Comparison of ENCODE assay signal across 8 mouse cellular contexts in the genomic region with DNA sequence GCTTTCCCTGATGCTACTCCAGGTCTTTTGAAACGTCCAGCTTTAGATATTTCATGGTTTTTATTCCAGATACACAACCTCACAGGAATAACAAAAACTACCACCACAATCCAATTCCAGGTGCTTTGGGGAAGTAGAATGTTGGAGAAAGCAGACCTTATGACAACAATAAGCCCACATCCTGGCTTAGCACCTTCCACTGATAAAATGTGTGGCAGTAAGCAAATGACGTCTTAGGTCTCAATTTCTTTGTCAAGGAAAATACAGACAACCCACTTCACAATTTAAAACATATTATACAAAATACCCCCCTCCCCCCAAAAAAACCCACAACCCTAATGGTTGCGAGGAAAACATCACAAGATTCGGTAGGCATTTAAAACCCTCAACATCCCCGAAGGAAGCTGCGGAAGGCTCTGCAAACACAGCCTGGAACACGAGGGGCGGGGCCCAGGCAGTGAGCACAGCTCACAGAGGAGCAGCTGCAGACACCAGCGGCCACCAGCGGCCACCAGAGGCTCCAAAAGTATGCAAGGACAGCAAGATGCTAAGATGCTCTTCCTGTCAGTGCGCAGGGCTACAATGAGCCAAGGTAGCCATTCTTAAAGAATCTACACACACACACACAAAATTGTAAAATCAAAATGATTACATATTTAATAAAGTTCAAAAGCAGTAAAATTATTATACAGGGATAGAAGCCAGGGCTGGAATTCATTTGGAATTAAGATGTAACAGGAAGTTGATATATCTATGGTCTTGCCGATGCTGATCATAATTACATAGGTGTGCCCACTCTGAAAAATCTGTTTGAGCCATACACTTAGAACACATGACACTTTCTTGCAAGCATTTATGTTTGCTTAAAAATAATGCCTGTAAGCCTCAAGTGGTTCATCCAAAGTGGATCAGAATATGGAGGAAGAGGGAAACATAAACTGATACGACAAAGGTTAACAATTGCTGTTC. TPM values are rescaled to one million over a fixed set of nuclear protein-coding genes. Genes with fewer than 3 reads are reported as not detected.
DNase-seq lines count a peak whose midpoint lies in the region; ATAC-seq and TF ChIP-seq lines count a peak whose summit lies in the region.

No protein-coding gene starts in this region.

- TF ChIP-seq CTCF in ES-Bruce4 (IDR thresholded peaks at IDR 0.05; ENCODE audit: low read depth, low read length) = peak; percentile 21

- TF ChIP-seq EP300 in ES-Bruce4 (IDR thresholded peaks at IDR 0.05; ENCODE audit: insufficient read depth, low read depth, low read length) = no peak

- no peaks in the 10 kb centered on the region for H3K4me1 ChIP-seq in ES-Bruce4 (ENCODE audit: control insufficient read depth, insufficient read depth, low read length)
- H3K4me1 ChIP-seq in forebrain, embryonic 12.5 days = no peaks in the 10 kb centered on the region
- H3K4me1 ChIP-seq in hindbrain, embryonic 12.5 days = no peaks in the 10 kb centered on the region
- H3K4me1 ChIP-seq in midbrain, embryonic 10.5 days = no peaks in the 10 kb centered on the region
- no peaks in the 10 kb centered on the region for H3K4me1 ChIP-seq in stomach, embryonic 15.5 days

- H3K4me3 ChIP-seq in ES-Bruce4 (ENCODE audit: low read depth, low read length) = no peak overlapping the region
- peak overlapping the region; percentile 18; the same call in 1 of the 2 replicates for H3K4me3 ChIP-seq in forebrain, embryonic 12.5 days (replicated peaks)
- H3K4me3 ChIP-seq in hindbrain, embryonic 12.5 days = 0 out of 2 replicates have a peak overlapping the region, but pooled peaks have one; percentile 4
- H3K4me3 ChIP-seq in midbrain, embryonic 10.5 days = peak overlapping the region; percentile 38
- no peak overlapping the region for H3K4me3 ChIP-seq in stomach, embryonic 15.5 days (replicated peaks)

- H3K9ac ChIP-seq in ES-Bruce4 (ENCODE audit: low read depth, poor library complexity, severe bottlenecking) = no peak overlapping the region
- no peak overlapping the region; the same call in 1 of the 2 replicates for H3K9ac ChIP-seq in forebrain, embryonic 12.5 days
- H3K9ac ChIP-seq in hindbrain, embryonic 12.5 days = no peak overlapping the region
- H3K9ac ChIP-seq in stomach, embryonic 15.5 days = no peak overlapping the region

- ATAC-seq in forebrain, embryonic 12.5 days (ENCODE audit: low FRiP score) = peak; percentile 96
- peak; percentile 94 for ATAC-seq in hindbrain, embryonic 12.5 days (ENCODE audit: low FRiP score)
- peak; percentile 35; the same call in 1 of the 2 replicates for ATAC-seq in stomach, embryonic 15.5 days (ENCODE audit: insufficient read depth, low FRiP score, low read depth)

- H3K9me3 ChIP-seq in ES-Bruce4 (replicated peaks; ENCODE audit: control insufficient read depth, insufficient read depth, low read length, poor library complexity, severe bottlenecking) = no peaks in the 10 kb centered on the region
- no peaks in the 10 kb centered on the region for H3K9me3 ChIP-seq in forebrain, embryonic 12.5 days
- H3K9me3 ChIP-seq in hindbrain, embryonic 12.5 days (replicated peaks) = no peaks in the 10 kb centered on the region
- H3K9me3 ChIP-seq in midbrain, embryonic 10.5 days (replicated peaks) = no peaks in the 10 kb centered on the region
- no peaks in the 10 kb centered on the region for H3K9me3 ChIP-seq in stomach, embryonic 15.5 days

- WGBS in forebrain, embryonic 12.5 days = 36% methylated on average over 13 of the region's 13 CpGs
- 32% methylated on average over 13 of the region's 13 CpGs for WGBS in hindbrain, embryonic 12.5 days
- 31% methylated on average over 13 of the region's 13 CpGs for WGBS in midbrain, embryonic 10.5 days
- WGBS in stomach, embryonic 15.5 days = 30% methylated on average over 13 of the region's 13 CpGs

- no peak for TF ChIP-seq POLR2A in ES-Bruce4 (IDR thresholded peaks at IDR 0.05; ENCODE audit: insufficient read depth, low read length)

- no peaks in the 10 kb centered on the region for H3K36me3 ChIP-seq in ES-Bruce4 (ENCODE audit: control insufficient read depth, insufficient read depth, low read length, poor library complexity, severe bottlenecking)
- no peaks in the 10 kb centered on the region for H3K36me3 ChIP-seq in forebrain, embryonic 12.5 days (replicated peaks)
- no peaks in the 10 kb centered on the region for H3K36me3 ChIP-seq in hindbrain, embryonic 12.5 days
- no peaks in the 10 kb centered on the region for H3K36me3 ChIP-seq in midbrain, embryonic 10.5 days
- no peaks in the 10 kb centered on the region for H3K36me3 ChIP-seq in stomach, embryonic 15.5 days

- peak overlapping the region; percentile 42 for H3K4me2 ChIP-seq in forebrain, embryonic 12.5 days
- H3K4me2 ChIP-seq in hindbrain, embryonic 12.5 days (replicated peaks) = peak overlapping the region; percentile 33
- H3K4me2 ChIP-seq in stomach, embryonic 15.5 days = peak overlapping the region; percentile 37; the same call in 1 of the 2 replicates

- H3K27me3 ChIP-seq in ES-Bruce4 (ENCODE audit: control insufficient read depth, insufficient read depth, low read length, poor library complexity, severe bottlenecking) = no peaks in the 10 kb centered on the region
- H3K27me3 ChIP-seq in forebrain, embryonic 12.5 days = peaks cover 21% of the 10 kb centered on the region
- peaks cover 6% of the 10 kb centered on the region for H3K27me3 ChIP-seq in hindbrain, embryonic 12.5 days
- peaks cover 48% of the 10 kb centered on the region for H3K27me3 ChIP-seq in midbrain, embryonic 10.5 days (ENCODE audit: low read depth, poor library complexity, severe bottlenecking)
- no peaks in the 10 kb centered on the region for H3K27me3 ChIP-seq in stomach, embryonic 15.5 days (replicated peaks)

- DNase-seq in ZHBTc4 (ENCODE audit: low read depth, low spot score) = peak; percentile 56
- peak; percentile 5 to 40 for DNase-seq in left cerebral cortex, adult 8-10 months (ENCODE audit: low spot score in 2 of 2)
- DNase-seq in midbrain, embryonic 10.5 days (ENCODE audit: low spot score) = peak; percentile 61
- no peak for DNase-seq in cerebellum, adult 11-12 months

- H3K27ac ChIP-seq in ES-Bruce4 (ENCODE audit: insufficient read depth, low read length) = no peak overlapping the region
- no peak overlapping the region for H3K27ac ChIP-seq in forebrain, embryonic 12.5 days
- H3K27ac ChIP-seq in hindbrain, embryonic 12.5 days = no peak overlapping the region
- H3K27ac ChIP-seq in midbrain, embryonic 10.5 days (replicated peaks) = 0 out of 2 replicates have a peak overlapping the region, but pooled peaks have one; percentile 38
- no peak overlapping the region for H3K27ac ChIP-seq in stomach, embryonic 15.5 days

RNA-seq across cellular contexts. Expression of a gene that starts 10.8 kb away (rescaled TPM):
- 14.6 and 16.2 TPM in 2 replicates for polyA plus RNA-seq in ES-Bruce4 (2011; ENCODE audit: insufficient read depth, insufficient read length, low read depth, missing spikeins)
- 11.4 and 12.4 TPM in 2 replicates for polyA plus RNA-seq in forebrain, embryonic 12.5 days (2016; fragmentation: Nextera tagmentation; extraction: Ambion mirVana)
- polyA plus RNA-seq in hindbrain, embryonic 12.5 days (2016; fragmentation: Nextera tagmentation; extraction: Ambion mirVana) = 11.7 and 12.7 TPM in 2 replicates
- total RNA-seq in left cerebral cortex, adult 8-10 months (2022) = 10 to 100 TPM; 27.7 to 32.8 (median 29.7) TPM
- polyA plus RNA-seq in midbrain, embryonic 10.5 days (2016; fragmentation: Nextera tagmentation; extraction: Ambion mirVana) = 11.0 and 12.0 TPM in 2 replicates
- 5.2 and 5.4 TPM in 2 replicates for polyA plus RNA-seq in stomach, embryonic 15.5 days (2015; fragmentation: Nextera tagmentation; extraction: Ambion mirVana)

Comparison
In these comparisons a context has a peak if more than half of its experiments do, and no peak if none do; other contexts are left out.
1. H3K4me3 ChIP-seq: peak in forebrain, embryonic 12.5 days (single experiment), hindbrain, embryonic 12.5 days (single experiment) and midbrain, embryonic 10.5 days (single experiment); none in ES-Bruce4 (single experiment) and stomach, embryonic 15.5 days (single experiment).
2. ATAC-seq: peak in every context shown above with its lines; median percentile 96 in forebrain, embryonic 12.5 days; 94 in hindbrain, embryonic 12.5 days; 35 in stomach, embryonic 15.5 days.
3. Peak in every context shown above with its lines, with median percentiles within 50 percentile points of each other: H3K4me2 ChIP-seq.